Mouse (Mus musculus): Measurements from ENCODE around the gene Ckap5. TPM values are rescaled to one million over a fixed set of nuclear protein-coding genes. Genes with fewer than 3 reads are reported as not detected.
"Not testable (repeated sequence)": the region's sequence is repeated elsewhere in the genome, so short reads cannot be mapped to it uniquely, and the experiment has no call there.

The Ckap5 gene
- polyA plus RNA-seq, 1 experiment from 2014 or later, result 185 TPM

DNA sequence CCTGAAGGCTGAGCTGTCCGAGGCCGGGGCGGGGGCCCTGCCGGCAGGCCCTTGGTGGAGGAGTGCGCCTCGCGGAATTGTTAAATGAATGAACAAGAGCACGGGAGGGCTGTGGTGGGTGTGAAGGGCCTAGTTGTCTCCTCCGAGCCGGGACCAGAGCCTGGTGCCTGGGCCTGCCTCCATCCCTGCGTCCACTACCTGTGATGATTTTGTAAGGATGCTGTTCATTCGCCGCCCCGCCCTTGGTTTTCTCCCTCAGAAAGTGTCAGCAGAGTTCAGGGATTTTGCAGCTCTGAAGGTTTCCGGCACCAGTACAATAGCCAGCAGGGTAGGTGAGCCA lies 555 bp downstream of the Ckap5 start:
- H3K9me3 ChIP-seq (replicated peaks), result no peaks in the 10 kb centered on the region
- peaks cover 16% of the 10 kb centered on the region for H3K36me3 ChIP-seq (ENCODE audit: poor library complexity, severe bottlenecking)
- H3K4me3 ChIP-seq, result peak overlapping the region; percentile 98
- 1% methylated on average over 15 of the region's 15 CpGs for WGBS
- no peaks in the 10 kb centered on the region for H3K27me3 ChIP-seq
- peaks cover 8% of the 10 kb centered on the region for H3K4me1 ChIP-seq
- peak overlapping the region; percentile 78 for H3K4me2 ChIP-seq
- H3K27ac ChIP-seq, result peak overlapping the region; percentile 83
- ATAC-seq, result peak; percentile 67
- H3K9ac ChIP-seq, result peak overlapping the region; percentile 95

DNA sequence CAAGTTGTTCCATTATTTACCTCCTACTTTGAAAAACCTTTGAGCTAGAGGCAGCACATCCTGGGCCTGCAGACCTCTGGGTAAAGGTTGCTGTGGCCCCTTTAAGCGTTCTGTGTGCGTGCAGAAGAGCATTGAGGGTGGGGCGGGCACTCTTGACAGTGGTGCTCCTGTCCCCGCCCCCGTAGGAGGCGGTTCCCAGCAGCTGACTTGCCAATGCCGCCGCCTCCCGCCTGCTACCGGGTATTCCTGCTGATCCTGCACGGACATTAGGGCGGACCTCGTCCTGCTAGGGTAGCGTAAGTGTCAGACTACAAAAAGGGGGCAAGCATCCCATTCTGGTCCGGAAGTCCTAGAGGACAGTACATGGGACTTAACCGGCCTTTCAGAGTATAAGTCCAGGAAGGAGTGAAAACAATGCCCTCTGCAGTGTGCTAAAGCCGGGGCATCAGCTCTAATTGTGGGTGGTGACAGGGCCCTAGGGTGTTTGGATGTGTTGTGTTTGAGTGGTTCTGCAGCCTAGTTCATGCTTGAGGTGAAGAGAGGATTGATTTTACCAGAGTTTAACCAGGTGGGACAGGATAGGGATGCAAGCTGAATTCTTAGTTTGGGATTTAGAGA lies 11.1 kb downstream of the Ckap5 start:
- 3% methylated on average over 17 of the region's 17 CpGs for WGBS
- Histone ChIP-seq H3K9ac (peak overlapping the region; percentile 53), H3K4me2 (peak overlapping the region; percentile 61), H3K4me3 (peak overlapping the region; percentile 30), H3K4me1 (peaks cover 23% of the 10 kb centered on the region), H3K9me3 (replicated peaks) (no peaks in the 10 kb centered on the region), H3K27ac (0 out of 2 replicates have a peak overlapping the region, but pooled peaks have one; percentile 7), H3K36me3 (ENCODE audit: poor library complexity, severe bottlenecking) (peaks cover 4% of the 10 kb centered on the region; the same call in 1 of the 2 replicates), H3K27me3 (no peaks in the 10 kb centered on the region)
- peak; percentile 89 for ATAC-seq

DNA sequence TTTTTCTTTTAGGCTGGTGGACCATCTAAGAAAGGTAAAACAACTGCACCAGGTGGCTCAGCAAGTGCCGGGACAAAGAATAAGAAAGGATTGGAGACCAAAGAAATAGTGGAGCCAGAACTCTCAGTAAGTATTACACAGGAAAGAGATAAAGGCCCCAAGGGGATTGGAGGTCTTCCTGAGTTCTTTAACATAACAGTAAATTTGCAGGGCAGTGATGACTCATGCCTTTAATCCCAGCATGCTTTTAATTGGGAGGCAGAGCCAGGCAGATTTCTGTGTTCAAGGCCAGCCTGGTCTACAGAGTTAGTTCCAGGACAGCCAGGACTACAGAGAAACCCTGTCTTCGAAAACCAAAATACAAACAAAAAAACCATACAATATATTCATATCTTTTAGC lies 41.6 kb downstream of the Ckap5 start:
- 94% methylated on average over 2 of the region's 2 CpGs for WGBS
- no peak overlapping the region for H3K27ac ChIP-seq
- H3K9ac ChIP-seq, result no peak overlapping the region
- peaks cover 84% of the 10 kb centered on the region for H3K36me3 ChIP-seq (ENCODE audit: poor library complexity, severe bottlenecking)
- no peaks in the 10 kb centered on the region for H3K9me3 ChIP-seq (replicated peaks)
- no peaks in the 10 kb centered on the region for H3K27me3 ChIP-seq
- H3K4me2 ChIP-seq, result no peak overlapping the region
- no peak overlapping the region for H3K4me3 ChIP-seq
- ATAC-seq, result no peak
- H3K4me1 ChIP-seq, result no peaks in the 10 kb centered on the region

DNA sequence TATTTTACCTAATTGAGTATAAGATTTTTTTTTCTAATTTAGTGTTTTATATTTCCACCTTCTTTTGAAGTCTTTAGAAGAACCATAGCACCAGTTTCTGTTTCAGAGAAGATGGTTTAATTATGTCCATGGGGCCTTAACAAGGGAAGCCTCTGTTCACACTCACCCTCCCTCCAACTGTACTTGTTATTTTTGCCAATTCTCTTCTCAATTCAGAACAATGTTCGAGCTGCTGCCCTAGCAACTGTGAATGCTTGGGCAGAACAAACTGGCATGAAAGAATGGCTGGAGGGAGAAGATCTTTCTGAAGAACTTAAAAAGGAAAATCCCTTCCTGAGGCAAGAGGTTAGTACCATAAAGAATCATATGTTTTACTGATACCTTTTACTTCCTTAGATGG lies 54.3 kb downstream of the Ckap5 start:
- Histone ChIP-seq H3K27me3 (no peaks in the 10 kb centered on the region), H3K9ac (no peak overlapping the region), H3K4me1 (no peaks in the 10 kb centered on the region), H3K9me3 (replicated peaks) (no peaks in the 10 kb centered on the region), H3K27ac (no peak overlapping the region), H3K4me3 (no peak overlapping the region), H3K36me3 (ENCODE audit: poor library complexity, severe bottlenecking) (peaks cover 73% of the 10 kb centered on the region), H3K4me2 (no peak overlapping the region)
- WGBS, result 56% methylated on average over 1 of the region's 1 CpGs
- ATAC-seq, result no peak

DNA sequence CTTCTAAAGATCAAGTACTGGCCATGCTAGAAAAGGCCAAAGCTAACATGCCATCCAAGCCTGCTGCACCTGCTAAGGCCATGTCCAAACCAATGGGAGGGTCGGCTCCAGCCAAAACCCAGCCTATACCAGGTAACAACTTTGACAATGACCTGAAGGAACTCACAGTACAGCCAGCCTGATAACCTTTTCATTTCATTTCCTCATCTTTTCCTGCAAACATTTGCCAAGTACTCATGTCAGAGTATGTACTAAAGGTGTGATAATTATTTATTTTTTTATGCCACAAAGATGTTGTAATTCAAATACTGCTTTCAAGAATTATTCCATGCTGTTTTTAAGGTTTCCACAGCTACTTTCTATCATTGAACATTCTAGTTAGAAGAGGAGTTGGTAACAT lies 59.7 kb downstream of the Ckap5 start:
- Histone ChIP-seq H3K27me3 (no peaks in the 10 kb centered on the region), H3K9me3 (replicated peaks) (no peaks in the 10 kb centered on the region), H3K4me3 (no peak overlapping the region), H3K27ac (no peak overlapping the region), H3K9ac (no peak overlapping the region), H3K36me3 (ENCODE audit: poor library complexity, severe bottlenecking) (peaks cover 74% of the 10 kb centered on the region), H3K4me2 (no peak overlapping the region), H3K4me1 (no peaks in the 10 kb centered on the region)
- no peak for ATAC-seq
- WGBS, result 97% methylated on average over 1 of the region's 1 CpGs

DNA sequence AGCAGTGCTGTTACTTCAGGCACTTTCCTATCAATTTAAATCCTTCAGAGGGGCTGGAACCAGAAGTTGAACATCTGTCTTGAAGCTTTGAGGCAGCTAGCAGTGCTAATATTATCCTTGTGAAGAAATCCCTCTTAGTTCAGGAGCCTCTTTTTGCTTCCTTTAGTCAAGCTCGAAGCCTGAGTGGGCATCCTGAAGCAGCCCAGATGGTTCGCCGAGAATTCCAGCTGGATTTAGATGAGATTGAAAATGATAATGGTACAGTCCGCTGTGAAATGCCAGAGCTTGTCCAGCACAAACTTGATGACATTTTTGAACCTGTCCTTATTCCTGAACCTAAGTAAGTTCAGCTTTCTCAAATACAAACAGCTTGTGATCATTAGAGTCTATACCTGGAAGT lies 73.9 kb downstream of the Ckap5 start:
- Histone ChIP-seq H3K27me3 (no peaks in the 10 kb centered on the region), H3K4me1 (no peaks in the 10 kb centered on the region), H3K4me2 (no peak overlapping the region), H3K9ac (no peak overlapping the region), H3K9me3 (replicated peaks) (no peaks in the 10 kb centered on the region), H3K4me3 (no peak overlapping the region), H3K36me3 (ENCODE audit: poor library complexity, severe bottlenecking) (peaks cover 86% of the 10 kb centered on the region), H3K27ac (no peak overlapping the region)
- ATAC-seq, result no peak
- WGBS, result 95% methylated on average over 4 of the region's 4 CpGs

DNA sequence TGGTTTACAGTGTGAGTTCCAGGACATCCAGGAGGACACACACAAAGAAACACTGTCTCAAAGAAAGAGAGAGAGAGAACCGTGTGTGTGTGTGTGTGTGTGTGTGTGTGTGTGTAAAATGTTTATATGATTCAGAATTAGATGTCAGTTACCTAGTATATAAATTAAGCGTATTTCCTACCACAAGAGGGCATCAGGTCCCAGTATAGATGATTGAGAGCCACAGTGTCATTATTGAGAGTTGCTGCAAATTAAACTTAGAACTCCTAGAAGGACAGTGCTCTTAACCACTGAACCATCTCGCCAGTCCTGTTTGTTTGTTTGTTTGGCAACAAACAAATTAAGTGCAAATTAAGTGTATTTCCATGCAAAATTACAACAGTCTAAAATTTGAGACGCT lies 75.8 kb downstream of the Ckap5 start:
- no peak overlapping the region for H3K27ac ChIP-seq
- no peak overlapping the region for H3K4me2 ChIP-seq
- no peak overlapping the region for H3K4me3 ChIP-seq
- no peaks in the 10 kb centered on the region for H3K4me1 ChIP-seq
- ATAC-seq, result no peak
- no peaks in the 10 kb centered on the region for H3K27me3 ChIP-seq
- H3K36me3 ChIP-seq (ENCODE audit: poor library complexity, severe bottlenecking), result peaks cover 87% of the 10 kb centered on the region
- no peak overlapping the region for H3K9ac ChIP-seq
- no peaks in the 10 kb centered on the region for H3K9me3 ChIP-seq (replicated peaks)
- WGBS, result 93% methylated on average over 4 of the region's 4 CpGs

DNA sequence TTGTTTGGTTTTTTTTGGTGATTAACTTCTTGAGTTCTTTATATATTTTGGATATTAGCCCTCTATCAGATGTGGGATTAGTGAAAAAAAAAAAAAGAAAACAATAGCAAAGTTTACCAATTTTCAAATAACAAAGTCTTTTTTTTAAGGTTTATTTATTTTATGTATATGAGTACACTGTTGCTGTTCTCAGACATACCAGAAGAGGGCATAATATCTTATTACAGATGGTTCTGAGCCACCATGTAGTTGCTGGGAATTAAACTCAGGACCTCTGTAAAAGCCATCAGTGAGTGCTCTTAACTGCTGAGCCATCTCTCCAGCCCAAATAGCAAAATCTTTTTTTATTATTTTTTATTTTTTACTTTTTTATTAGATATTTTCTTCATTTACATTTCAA lies 82.8 kb downstream of the Ckap5 start:
- H3K4me1 ChIP-seq; H3K9ac ChIP-seq; ATAC-seq; H3K27ac ChIP-seq; H3K9me3 ChIP-seq (replicated peaks); H3K4me3 ChIP-seq; H3K27me3 ChIP-seq; H3K4me2 ChIP-seq: not testable (repeated sequence)
- peaks cover 79% of the 10 kb centered on the region for H3K36me3 ChIP-seq (ENCODE audit: poor library complexity, severe bottlenecking)

DNA sequence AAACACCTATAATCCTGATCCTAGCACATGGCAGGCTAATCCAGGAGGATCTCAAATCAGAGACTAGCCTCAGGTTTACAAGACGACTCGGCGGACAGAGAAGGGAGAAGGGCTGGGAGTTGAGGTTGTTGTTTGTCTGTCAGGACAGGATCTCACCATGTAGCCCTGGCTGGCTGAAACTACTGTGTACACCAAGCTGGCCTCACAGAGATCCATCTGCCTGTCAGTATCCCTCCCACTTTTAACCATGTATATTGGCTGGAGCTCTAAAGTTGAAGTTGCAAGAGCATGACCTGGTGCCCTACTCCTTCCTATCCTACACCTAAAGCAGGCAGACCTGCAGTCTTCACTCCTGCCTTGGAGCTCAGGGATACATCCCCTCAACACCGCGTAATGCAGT lies 95.8 kb downstream of the Ckap5 start:
- H3K4me1 ChIP-seq, result no peaks in the 10 kb centered on the region
- H3K36me3 ChIP-seq (ENCODE audit: poor library complexity, severe bottlenecking), result peaks cover 75% of the 10 kb centered on the region
- H3K9ac ChIP-seq, result no peak overlapping the region
- H3K4me3 ChIP-seq, result no peak overlapping the region
- no peaks in the 10 kb centered on the region for H3K9me3 ChIP-seq (replicated peaks)
- H3K4me2 ChIP-seq, result no peak overlapping the region
- no peak overlapping the region for H3K27ac ChIP-seq
- WGBS, result 91% methylated on average over 5 of the region's 5 CpGs
- no peak for ATAC-seq
- H3K27me3 ChIP-seq, result no peaks in the 10 kb centered on the region

DNA sequence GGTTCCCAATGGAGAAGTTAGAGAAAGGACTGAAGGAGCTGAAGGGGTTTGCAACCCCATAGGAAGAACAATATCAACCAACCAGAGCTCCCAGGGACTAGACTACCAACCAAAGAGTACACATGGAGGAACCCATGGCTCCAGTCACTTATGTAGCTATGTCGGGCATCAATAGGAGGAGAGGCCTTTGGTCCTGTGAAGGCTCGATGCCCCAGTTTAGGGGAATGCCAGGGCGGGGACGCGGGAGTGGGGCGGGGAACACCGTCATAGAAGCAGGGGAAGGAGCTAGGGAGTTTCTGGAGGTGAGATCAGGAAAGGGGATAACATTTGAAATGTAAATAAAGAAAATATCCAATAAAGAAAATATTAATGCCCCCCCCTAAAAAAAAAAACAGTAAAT lies 96.8 kb downstream of the Ckap5 start:
- H3K27me3 ChIP-seq; H3K27ac ChIP-seq; H3K4me3 ChIP-seq; H3K9ac ChIP-seq; H3K4me2 ChIP-seq; H3K4me1 ChIP-seq; ATAC-seq; H3K9me3 ChIP-seq (replicated peaks): not testable (repeated sequence)
- WGBS, result 94% methylated on average over 7 of the region's 7 CpGs
- peaks cover 65% of the 10 kb centered on the region for H3K36me3 ChIP-seq (ENCODE audit: poor library complexity, severe bottlenecking)

DNA sequence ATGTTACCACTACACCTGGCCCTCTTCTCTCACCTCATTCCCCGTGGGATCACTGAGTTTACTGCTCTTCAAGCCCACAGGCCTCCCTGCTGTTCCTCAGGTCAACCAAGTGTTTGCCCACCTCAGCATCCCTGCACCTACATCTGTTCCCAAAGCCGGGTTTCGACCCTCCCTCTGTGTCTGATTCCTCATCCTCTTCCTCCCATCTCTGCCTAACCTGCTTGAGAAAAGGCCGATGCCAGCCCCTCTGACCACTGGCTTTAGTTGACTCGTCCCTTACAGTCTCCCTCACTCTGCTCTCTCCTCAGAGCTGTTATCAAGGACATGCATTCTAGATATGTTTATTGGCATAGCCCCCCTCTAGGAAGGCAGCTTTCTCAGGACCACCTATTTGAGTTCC lies 100.9 kb downstream of the Ckap5 start:
- Histone ChIP-seq H3K27ac (no peak overlapping the region), H3K9ac (no peak overlapping the region), H3K4me1 (no peaks in the 10 kb centered on the region), H3K36me3 (ENCODE audit: poor library complexity, severe bottlenecking) (peaks cover 23% of the 10 kb centered on the region), H3K4me2 (no peak overlapping the region), H3K9me3 (replicated peaks) (no peaks in the 10 kb centered on the region), H3K27me3 (no peaks in the 10 kb centered on the region), H3K4me3 (no peak overlapping the region)
- 82% methylated on average over 5 of the region's 5 CpGs for WGBS
- ATAC-seq, result no peak

DNA sequence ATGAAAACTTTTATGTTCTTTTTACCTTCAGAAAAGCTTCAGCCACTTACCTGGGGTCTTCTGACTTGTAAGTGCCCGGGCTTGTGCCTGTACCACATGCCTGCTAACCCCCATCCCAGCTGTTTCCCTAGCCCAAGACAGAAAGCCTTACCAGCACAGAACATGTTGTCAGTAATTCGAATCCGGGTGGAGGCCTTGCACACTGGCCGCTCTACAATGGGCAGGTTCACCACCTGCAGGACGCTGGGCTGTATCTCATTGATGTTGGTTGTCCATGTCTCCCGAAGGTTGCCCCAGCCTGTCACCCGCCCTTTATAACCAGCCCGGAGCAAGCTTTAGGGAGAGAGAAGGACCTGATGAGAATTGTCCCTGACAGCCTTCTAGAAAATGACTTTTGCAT lies 101.6 kb downstream of the Ckap5 start:
- Histone ChIP-seq H3K9ac (no peak overlapping the region), H3K9me3 (replicated peaks) (no peaks in the 10 kb centered on the region), H3K4me1 (no peaks in the 10 kb centered on the region), H3K4me3 (no peak overlapping the region), H3K4me2 (no peak overlapping the region), H3K27me3 (no peaks in the 10 kb centered on the region), H3K27ac (no peak overlapping the region), H3K36me3 (ENCODE audit: poor library complexity, severe bottlenecking) (peaks cover 17% of the 10 kb centered on the region)
- 92% methylated on average over 8 of the region's 8 CpGs for WGBS
- ATAC-seq, result no peak

DNA sequence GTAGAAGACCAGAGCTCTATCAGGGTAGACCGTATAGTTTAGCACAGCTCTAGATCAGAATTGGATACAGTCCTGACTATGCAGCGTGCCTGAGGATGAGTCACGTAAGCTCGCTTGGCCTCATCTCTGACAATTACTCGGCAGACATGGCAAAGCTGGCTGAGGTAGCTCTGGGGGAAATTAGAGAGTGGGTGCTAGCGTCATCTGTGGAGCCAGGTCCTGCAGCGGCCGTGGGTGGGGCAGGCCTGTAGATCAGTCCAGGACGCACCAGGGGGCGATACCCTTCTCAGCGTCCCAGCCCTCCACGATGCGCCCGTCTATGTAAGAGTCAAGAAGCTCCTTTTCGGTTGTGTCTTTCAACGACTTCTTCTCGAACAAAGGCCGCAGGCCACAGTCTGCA lies 103.1 kb downstream of the Ckap5 start:
- peaks cover 5% of the 10 kb centered on the region; the same call in 1 of the 2 replicates for H3K36me3 ChIP-seq (ENCODE audit: poor library complexity, severe bottlenecking)
- H3K9ac ChIP-seq, result no peak overlapping the region
- 82% methylated on average over 18 of the region's 18 CpGs for WGBS
- H3K27me3 ChIP-seq, result no peaks in the 10 kb centered on the region
- ATAC-seq, result no peak
- no peak overlapping the region for H3K4me2 ChIP-seq
- no peak overlapping the region for H3K27ac ChIP-seq
- H3K4me3 ChIP-seq, result no peak overlapping the region
- no peaks in the 10 kb centered on the region for H3K9me3 ChIP-seq (replicated peaks)
- no peaks in the 10 kb centered on the region for H3K4me1 ChIP-seq

All from forebrain, embryonic 13.5 days (tissue).